Mouse (Mus musculus) heart, adult 9 months (tissue): Measurements from ENCODE around the gene Synj2.
A peak's percentile ranks its signal among the peaks of the same experiment; 100 is the strongest.

Source experiments
- DNase-seq, 2 experiments: peaks; one replicate each; pipeline ENCODE4 v3.0.0; 2022; ENCODE audit warnings: low spot score in 2 of 2

Gene Synj2

DNA sequence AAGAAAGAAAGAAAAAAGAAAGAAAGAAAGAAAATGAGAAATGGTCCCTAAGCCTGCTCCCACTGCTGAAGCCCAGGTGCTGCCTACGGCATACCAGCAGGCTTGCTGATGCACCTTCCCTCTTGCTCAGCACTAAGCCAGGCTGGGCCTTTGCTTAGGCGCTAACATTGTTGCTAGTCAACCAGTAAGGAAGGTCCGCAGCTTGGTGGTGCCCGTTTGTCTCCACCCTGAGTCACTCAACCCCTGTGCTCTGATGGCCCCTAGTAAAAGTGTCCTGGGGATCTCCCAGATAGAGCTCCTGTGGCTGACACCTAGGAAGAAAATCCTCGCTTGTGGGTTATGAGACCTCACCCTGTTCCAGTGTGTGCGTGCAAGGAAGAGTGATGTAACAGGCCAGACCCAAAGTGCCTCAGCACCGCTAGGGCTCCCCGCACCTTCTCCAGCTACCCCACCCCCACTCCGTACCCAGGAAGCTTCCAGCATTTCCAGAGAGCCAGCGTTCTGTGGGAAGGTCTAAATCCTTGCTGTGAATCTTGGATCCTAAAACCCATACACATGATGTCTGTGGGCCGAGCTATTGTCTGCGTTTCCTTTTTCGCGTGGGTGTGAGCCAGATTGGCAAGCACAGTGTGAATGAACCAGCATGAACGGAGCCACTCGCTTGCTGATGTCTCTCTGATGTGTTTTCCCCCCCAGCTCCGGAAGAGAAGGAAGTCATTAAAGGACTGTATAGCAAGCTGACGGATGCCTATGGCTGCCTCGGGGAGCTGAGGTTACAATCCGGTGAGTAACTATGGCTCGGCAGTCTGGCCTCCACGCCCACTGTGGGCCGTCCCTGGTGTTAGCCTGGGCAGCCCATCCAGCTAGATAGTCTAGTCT is 34.3 kb downstream of the Synj2 start:
- DNase-seq = peak; percentile 76 to 78

- peak; percentile 65 to 67 for DNase-seq
Observed at GRCm38 (mm10) chr17:5976221-5977055, 35.4 kb downstream of the Synj2 start.

DNA sequence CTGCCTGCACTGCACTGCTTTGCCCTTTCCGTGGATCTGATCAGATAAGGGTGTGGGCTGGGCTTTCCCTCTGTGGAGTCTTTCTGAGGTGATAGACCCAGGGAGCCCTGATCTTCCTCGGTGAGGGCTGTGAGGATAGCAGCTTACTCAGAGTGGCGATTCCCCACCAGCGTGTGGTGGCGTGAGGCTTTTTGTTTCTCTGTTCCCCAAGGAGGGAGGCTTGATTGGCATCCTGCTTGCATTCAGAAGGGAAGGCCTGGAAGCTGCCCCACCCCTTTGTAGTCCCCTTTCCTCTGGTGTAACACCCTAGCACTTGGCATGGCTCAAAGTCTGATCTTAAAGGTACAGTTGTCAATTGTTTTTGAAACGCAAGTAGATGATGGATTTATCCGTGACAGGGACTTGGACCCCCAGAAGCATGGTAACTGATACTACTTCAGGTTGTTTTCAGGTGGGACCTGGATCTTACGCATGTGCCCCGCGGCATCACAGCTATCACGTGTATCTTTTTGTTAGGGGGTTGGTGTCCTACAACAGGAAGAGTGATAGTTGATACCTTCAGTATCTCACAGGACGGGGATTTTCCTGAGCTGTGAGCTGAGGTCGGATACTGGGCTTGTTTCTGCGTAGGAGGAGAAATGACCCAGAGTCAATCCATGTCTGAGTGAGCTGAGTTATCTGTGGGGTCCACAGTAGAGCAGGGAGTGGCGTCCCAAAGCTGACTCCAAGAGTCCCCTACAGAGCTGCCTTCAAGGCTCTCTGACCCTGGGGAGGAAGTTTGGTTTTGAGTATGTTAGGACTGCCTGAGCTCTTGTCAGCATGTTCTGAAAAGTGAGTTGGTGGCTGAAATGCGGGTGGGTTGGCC is 36.2 kb downstream of the Synj2 start:
- DNase-seq = peak; percentile 78 to 83

GRCm38 (mm10) chr17:5977921-5978504 is 36.9 kb downstream of the Synj2 start:
- DNase-seq = peak; percentile 63 to 70

DNA sequence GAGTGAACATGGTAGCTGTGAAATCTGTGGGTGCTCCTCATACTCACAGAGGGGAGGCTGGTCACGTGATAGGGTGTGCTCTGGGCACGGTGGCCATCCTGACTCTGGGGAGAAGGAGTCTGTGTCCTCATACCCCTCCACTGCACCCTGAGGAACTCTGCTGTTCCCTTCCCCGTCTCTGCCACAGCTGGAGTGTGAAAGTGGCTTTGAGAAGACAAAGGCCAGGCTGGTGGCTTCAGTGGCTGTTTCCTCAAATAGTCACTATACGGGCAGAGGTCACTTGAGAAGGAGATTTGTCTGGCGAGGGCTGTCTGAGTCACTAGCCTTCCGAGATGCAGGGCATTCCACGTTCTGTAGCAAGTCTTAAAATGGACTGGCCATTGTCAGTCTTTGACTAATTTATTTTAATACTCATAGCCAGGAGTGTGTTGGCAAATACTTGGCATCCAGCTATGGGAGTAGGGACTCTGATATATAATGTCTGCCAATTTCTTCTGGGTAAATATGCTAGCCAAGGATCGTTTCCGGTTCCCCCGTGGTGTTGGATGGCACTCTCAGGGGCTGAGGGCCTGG is 37.5 kb downstream of the Synj2 start:
- DNase-seq = no peak

DNA sequence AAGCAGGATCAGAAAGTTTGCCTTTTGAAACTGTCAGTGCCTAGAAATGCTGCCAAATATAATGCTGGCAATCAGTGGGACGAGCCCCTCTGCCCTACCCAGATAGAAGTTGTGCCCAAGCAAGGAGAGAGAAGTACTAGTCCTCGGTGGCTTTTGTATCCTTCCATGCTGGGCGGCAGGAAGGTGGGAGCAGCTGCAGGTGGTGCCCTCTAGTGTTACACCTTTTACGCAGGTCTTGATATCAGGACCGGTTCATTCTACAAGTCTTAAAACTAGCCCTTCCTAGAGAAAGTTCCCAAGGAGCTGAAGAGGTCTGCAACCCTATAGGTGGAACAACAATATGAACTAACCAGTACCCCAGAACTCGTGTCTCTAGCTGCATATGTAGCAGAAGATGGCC is 39.8 kb downstream of the Synj2 start:
- DNase-seq = no peak

DNA sequence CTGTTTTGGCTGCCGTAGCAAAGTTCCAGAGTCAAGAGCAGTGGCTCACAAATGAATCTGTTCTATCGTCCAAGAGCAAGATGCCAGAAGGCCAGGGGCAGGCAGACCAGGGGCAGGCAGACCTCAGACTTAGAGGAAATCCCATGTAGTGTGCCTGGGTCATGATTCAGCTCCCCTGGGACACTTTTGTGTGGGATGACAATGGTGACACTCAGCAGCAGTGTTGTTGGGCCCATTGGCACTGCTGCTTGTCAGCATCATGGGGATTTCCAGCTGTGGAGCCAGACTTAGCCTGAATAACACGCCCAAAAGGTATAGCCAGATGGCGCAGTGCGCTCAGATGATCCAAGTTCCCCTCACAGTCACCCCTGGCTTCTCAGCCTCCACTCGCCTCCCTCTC is 42.1 kb downstream of the Synj2 start:
- DNase-seq = no peak

DNA sequence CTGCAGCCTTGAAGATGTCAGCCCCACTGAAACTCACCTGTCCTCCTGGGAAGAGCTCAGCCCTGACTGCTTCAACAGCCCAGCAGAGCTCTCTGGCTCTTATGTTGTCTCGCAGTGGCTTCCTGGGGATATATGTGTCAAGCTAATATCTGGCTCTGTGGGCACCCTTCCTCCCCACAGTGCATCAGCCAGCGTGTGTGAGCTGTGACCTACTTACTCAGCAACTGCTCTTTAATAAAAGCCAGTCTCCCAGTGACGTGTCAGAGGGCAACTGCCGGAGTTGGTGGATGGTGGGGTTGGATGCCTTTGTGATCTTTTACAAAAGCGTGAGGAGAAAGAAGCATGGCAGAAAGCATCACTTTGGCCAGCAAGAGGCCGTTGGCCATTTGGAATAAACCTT is 42.8 kb downstream of the Synj2 start:
- no peak for DNase-seq

DNA sequence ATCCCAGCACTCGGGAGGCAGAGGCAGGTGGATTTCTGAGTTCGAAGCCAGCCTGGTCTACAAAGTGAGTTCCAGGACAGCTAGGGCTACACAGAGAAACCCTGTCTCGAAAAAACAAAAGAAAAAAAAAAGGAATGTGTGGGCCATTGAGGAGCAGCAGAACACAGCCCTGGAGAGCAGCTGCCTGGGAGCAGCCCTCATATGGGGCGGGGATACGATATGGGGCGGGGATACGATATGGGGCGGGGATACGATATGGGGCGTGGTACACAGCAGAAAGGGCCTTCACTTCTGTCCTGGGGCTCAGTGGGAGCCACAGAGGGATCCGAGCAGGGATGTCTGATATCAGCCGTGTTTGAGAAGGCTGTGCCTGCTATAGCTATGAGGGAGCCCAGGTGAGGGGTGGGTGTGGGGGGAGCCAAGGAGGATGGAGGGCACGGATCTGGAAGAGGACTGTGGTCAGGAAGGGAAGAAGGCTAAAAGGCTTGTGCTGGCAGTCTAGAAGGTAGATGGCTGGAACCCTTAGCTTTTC is 43.7 kb downstream of the Synj2 start:
- DNase-seq = no peak

DNA sequence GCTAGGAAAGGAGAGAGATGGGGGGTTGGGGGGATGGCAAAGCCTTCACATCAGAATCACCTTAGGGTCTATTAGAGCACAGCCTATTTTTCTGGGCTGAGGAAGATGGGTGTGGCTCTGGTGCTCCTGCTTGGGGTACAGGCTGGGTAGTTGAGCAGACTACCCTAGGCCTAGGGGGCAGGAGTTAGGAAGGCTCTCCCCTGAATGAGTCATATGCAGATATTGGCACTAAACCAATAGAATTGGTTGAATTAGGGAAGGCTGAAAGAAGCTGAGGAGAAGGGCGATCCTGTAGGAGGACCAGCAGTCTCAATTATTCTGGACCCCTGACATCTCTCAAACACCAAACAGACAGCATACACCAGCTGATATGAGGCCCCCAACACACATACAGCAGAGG is 44.2 kb downstream of the Synj2 start:
- DNase-seq = no peak

GRCm38 (mm10) chr17:5987271-5988056 is 46.4 kb downstream of the Synj2 start:
- DNase-seq = no peak

GRCm38 (mm10) chr17:5988102-5988501 is 47.0 kb downstream of the Synj2 start:
- DNase-seq = no peak

DNA sequence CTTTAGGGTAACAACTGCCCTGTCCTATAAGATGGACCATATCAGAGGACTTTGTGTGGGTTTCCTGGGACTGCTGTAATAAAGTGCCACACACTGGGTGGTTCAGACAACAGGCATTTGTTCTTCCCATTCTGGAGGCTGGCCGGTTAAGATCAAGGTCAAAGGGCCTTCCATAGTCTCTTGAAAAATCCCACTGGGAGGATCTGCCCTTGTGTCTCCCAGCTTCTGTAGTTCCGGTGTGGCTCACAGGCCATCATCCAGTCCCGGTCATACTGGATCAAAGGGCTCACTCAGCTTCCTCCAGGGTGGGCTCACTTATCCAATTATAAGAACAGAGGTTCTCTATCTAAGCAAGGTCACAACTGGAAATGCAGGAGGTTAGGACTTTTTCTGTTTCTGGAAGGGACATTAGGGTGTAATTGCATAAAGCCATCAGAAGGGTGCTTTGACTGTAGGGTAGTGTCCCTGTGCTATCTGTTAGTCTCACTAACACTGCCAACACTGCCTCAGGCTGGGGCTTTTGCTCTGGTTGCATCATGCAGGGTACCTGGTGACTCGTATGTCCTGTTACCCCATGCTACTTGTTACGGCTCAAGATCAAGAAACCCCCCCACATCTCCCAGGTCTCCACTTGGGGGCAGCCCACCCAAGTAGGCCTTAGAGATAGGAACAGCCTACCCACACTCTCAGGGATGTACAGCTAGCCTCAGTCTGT is 51.9 kb downstream of the Synj2 start:
- DNase-seq = no peak

DNA sequence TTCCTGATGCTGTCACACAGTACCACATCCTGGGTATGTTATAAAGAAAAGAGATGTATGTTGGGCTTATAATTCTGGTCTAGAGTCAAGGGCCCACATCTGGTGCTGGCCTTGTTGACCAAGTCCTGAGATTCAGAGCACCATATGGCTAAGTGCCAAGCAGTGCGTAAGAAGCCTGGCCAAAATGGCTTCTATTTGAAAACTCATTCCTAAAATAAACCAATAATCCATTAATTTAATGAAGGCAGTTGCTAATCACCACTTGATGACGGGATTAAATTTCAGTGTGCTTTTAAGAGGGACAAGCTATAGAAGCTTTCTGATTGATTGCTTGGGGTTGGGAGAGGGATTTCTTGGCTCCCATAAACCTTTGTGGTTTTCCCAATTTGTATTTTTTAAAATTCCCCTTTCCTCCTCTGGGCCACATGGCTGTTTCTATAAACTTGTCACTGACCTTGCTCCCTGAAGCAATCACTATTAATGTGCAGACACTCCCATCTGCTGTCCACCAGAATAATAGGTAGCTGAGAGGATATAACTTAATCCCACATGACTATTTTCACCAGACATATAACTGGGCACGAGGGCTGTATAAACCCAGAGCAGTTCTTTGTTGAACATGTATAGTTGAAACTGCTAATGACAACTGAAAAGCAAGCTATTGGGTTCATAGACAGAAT is 52.6 kb downstream of the Synj2 start:
- no peak for DNase-seq

DNA sequence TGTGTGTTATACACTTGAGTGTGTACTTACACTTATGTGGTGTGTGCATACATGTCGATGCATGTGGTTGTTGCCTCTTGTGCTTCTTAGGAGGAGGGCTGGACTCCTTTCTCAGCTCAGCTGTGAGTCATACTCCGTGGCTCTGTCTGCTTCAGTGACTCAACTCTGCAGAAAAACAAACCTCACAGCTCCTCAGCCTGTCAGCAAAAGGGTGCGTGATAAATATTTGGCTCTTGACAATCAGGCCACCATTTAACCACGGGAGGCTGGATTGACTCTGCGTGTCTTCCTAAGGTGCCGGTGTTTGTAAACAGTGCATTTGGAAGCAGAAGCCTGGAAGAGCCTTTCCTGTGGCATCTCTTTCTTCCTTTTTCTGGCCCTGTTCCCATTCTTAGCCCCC is 53.5 kb downstream of the Synj2 start:
- DNase-seq = no peak

- DNase-seq = no peak
Observed at GRCm38 (mm10) chr17:5996589-5996988, 55.5 kb downstream of the Synj2 start.

DNA sequence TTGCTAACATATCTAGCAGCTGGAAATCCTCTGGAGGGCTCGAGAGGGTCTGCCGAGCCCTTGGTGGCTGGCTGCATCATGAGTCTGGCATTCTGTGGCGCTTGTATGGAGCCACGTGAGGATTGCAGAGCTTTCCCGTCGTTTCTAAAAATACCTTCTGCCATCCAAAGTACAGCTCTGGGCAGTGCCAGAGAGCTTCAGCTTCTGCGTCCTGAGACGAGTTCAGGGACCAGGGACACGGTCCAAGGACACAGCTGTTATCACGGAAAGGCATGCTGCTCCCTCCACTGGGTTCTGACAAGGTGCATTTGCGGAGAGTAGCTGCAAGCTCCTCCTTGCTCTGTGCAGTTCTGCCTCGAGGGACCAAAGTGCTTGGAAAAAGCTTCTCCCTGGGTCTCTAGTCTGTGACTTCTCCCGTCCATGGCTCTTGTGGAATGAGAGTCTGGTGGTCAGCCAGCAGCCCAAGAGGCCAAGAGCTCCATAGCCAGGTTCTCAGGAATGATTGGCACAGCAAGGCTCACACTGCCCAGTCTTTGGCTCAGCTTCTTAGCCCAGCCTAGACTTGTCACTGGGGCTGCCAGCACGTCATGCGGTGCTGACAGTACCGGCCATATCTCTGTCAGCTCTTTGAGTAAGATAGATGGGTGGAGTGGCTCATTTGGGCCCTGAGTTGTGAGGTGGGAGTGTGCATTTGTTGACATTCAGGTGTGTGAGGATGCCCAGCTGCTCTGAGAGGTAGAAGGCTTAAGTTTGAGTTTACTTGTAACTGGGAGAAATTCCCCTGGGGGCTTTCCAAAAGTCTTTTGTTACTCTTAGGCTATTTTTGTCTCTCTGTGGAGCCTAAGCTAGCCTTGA is 56.5 kb downstream of the Synj2 start:
- DNase-seq = peak; percentile 83 to 87

DNA sequence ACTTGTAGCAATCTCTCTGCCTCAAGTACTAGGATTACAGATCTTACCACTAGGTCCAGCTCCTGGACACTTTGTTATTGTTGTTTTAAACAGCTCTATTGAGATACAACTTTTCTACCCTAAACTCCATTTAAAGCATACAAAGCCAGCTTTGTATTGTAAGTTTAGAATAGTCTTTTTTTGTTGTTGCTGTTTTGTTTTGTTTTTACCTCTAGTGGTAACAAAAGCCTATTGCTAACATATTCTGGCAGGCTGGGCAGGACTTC is 57.1 kb downstream of the Synj2 start:
- DNase-seq = no peak
